Mouse (Mus musculus) Patski (cell line): Measurements from ENCODE around the gene Dhx38. TPM values are rescaled to one million over a fixed set of nuclear protein-coding genes. Genes with fewer than 3 reads are reported as not detected.

Experiments used
- ATAC-seq: fragments of 100-300 bp; one replicate; pipeline ENCODE4 v1.8.0; 2021
- CTCF ChIA-PET: fragments of 350-600 bp; sonication (Branson Sonifier 250); formaldehyde crosslinking; loops from one replicate; lab custom pipeline; 2022; ENCODE audit warnings: inconsistent platforms; lab: Charles Lee
- POLR2A ChIA-PET: fragments of 350-600 bp; sonication (Branson Sonifier 250); formaldehyde crosslinking; loops from one replicate; lab custom pipeline; 2022; ENCODE audit warnings: antibody characterized with exemption, inconsistent platforms; lab: Charles Lee
- DNase-seq: peaks from one replicate; pipeline ENCODE4 v3.0.0-alpha.2; 2011; ENCODE audit warnings: low read depth, low spot score
- H3K27me3 ChIP-seq: fragments of 371-371 bp; one replicate; pipeline ENCODE4 v1.5.1; 2021
- CTCF ChIP-seq: fragments of 100-300 bp; IDR thresholded peaks from one replicate; pipeline ENCODE4 v1.5.1; 2021
- in situ Hi-C: fragments of 300-500 bp; cut with MboI; formaldehyde crosslinking; loops from 3 replicates; pipeline ENCODE4 v1.11.1; 2018; ENCODE audit warnings: low pct_unique_long_range_greater_than_20kb, mixed read lengths
- polyA plus RNA-seq: library from polyadenylated mRNA; unstranded; gene quantifications from one replicate; pipeline ENCODE4 v1.2.3, GENCODE M21; 2021

Gene Dhx38
- polyA plus RNA-seq, 1 experiment from 2014 or later, result 39.9 TPM

GRCm38 (mm10) chr8:109591367-109591766, 25.7 kb upstream of the Dhx38 start:
- POLR2A ChIA-PET, result no interaction called here
- no peak for ATAC-seq

GRCm38 (mm10) chr8:109590901-109591300, 25.2 kb upstream of the Dhx38 start:
- ChIA-PET CTCF (interaction anchor here (1.0 kb wide), 1 partner anchor 16 kb away, joined by 3 read pairs; no protein-coding TSS in a partner anchor), POLR2A (no interaction called here)
- no peak for ATAC-seq

More at GRCm38 (mm10) chr8:109591367-109591766, 25.7 kb upstream of the Dhx38 start:
- DNase-seq, result no peak
- no peaks in the 10 kb centered on the region for H3K27me3 ChIP-seq
- CTCF ChIA-PET, result interaction anchor here (1.0 kb wide), 1 partner anchor 15 kb away, joined by 3 read pairs; no protein-coding TSS in a partner anchor
- no peak for TF ChIP-seq CTCF
- in situ Hi-C loops, result no loop called here

GRCm38 (mm10) chr8:109586972-109587504, 21.4 kb upstream of the Dhx38 start:
- in situ Hi-C loops, result no loop called here
- POLR2A ChIA-PET, result no interaction called here

More at GRCm38 (mm10) chr8:109590901-109591300, 25.2 kb upstream of the Dhx38 start:
- no peaks in the 10 kb centered on the region for H3K27me3 ChIP-seq
- DNase-seq, result no peak
- in situ Hi-C loops, result no loop called here
- no peak for TF ChIP-seq CTCF

GRCm38 (mm10) chr8:109585652-109586051, 20.0 kb upstream of the Dhx38 start:
- ChIA-PET POLR2A (no interaction called here), CTCF (no interaction called here)
- in situ Hi-C loops, result no loop called here
- TF ChIP-seq CTCF, result no peak
- no peak for ATAC-seq
- no peaks in the 10 kb centered on the region for H3K27me3 ChIP-seq
- DNase-seq, result no peak

More at GRCm38 (mm10) chr8:109586972-109587504, 21.4 kb upstream of the Dhx38 start:
- ATAC-seq (no peak), DNase-seq (no peak)
- no peaks in the 10 kb centered on the region for H3K27me3 ChIP-seq
- CTCF ChIA-PET, result interaction anchor here (0.8 to 1.7 kb wide), 3 partner anchors 9 to 20 kb away, joined by 3 read pairs; no protein-coding TSS in a partner anchor
- no peak for TF ChIP-seq CTCF

GRCm38 (mm10) chr8:109584830-109585229, 19.2 kb upstream of the Dhx38 start:
- DNase-seq, result no peak
- in situ Hi-C loops, result no loop called here
- ChIA-PET CTCF (no interaction called here), POLR2A (no interaction called here)
- TF ChIP-seq CTCF, result no peak
- H3K27me3 ChIP-seq, result no peaks in the 10 kb centered on the region
- ATAC-seq, result no peak

- in situ Hi-C loops, result no loop called here
- ChIA-PET CTCF (no interaction called here), POLR2A (no interaction called here)
- no peaks in the 10 kb centered on the region for H3K27me3 ChIP-seq
- ATAC-seq, result no peak
- DNase-seq, result no peak
- TF ChIP-seq CTCF, result no peak
These were observed 18.6 kb upstream of the Dhx38 start for GRCm38 (mm10) chr8:109584293-109584692.

GRCm38 (mm10) chr8:109578900-109579301, 13.2 kb upstream of the Dhx38 start, which contains the start of gene Hp:
TSS of gene Hp (minus strand) at chr8:109579172.
- ATAC-seq (no peak), DNase-seq (no peak)
- in situ Hi-C loops, result no loop called here
- POLR2A ChIA-PET, result no interaction called here
- CTCF ChIA-PET, result no interaction called here
- H3K27me3 ChIP-seq, result no peaks in the 10 kb centered on the region
- TF ChIP-seq CTCF, result no peak

- ChIA-PET CTCF (no interaction called here), POLR2A (no interaction called here)
- no peak for DNase-seq
- no peaks in the 10 kb centered on the region for H3K27me3 ChIP-seq
- no peak for TF ChIP-seq CTCF
- in situ Hi-C loops, result no loop called here
- ATAC-seq, result no peak
These were observed 10.7 kb upstream of the Dhx38 start for GRCm38 (mm10) chr8:109576311-109576710.

- POLR2A ChIA-PET, result no interaction called here
- H3K27me3 ChIP-seq, result no peaks in the 10 kb centered on the region
- TF ChIP-seq CTCF, result no peak
- DNase-seq (no peak), ATAC-seq (no peak)
- in situ Hi-C loops, result no loop called here
- CTCF ChIA-PET, result interaction anchor here (1.5 kb wide), 1 partner anchor 25 kb away, joined by 4 read pairs; no protein-coding TSS in a partner anchor
These were observed 5.5 kb upstream of the Dhx38 start for GRCm38 (mm10) chr8:109571139-109571538.

GRCm38 (mm10) chr8:109564766-109565165, 895 bp downstream of the Dhx38 start:
- in situ Hi-C loops, result no loop called here
- H3K27me3 ChIP-seq, result no peaks in the 10 kb centered on the region
- ChIA-PET CTCF (no interaction called here), POLR2A (no interaction called here)
- TF ChIP-seq CTCF, result no peak
- ATAC-seq (no peak), DNase-seq (no peak)

GRCm38 (mm10) chr8:109563881-109564280, 1.8 kb downstream of the Dhx38 start:
- POLR2A ChIA-PET, result no interaction called here
- no peak for ATAC-seq
- CTCF ChIA-PET, result no interaction called here
- no peaks in the 10 kb centered on the region for H3K27me3 ChIP-seq
- no peak for TF ChIP-seq CTCF
- in situ Hi-C loops, result no loop called here
- no peak for DNase-seq
